Mouse (Mus musculus): ENCODE measurements at regions not wholly inside any gene's neighbourhood (a gene's known extent, or its start where the extent isn't known, plus 50 kb on each side); places are given as distances from the start of the nearest gene placed in this dataset.

- TF ChIP-seq IRF4 (IDR thresholded peaks at IDR 0.05; ENCODE audit: low read depth, low read length) (no peak), UBTF (IDR thresholded peaks at IDR 0.05; ENCODE audit: low read depth, low read length) (no peak), ZKSCAN1 (IDR thresholded peaks at IDR 0.05; ENCODE audit: borderline replicate concordance, low read depth, low read length) (no peak), CTCF (conservative IDR thresholded peaks at IDR 0.05 in 1 of 2, IDR thresholded peaks at IDR 0.05 in 1 of 2; ENCODE audit: low read depth in 2 of 2, low read length in 2 of 2) (no peak; a peak in 1 of 4 replicates), POLR2A (IDR thresholded peaks at IDR 0.05; ENCODE audit: low read depth, low read length) (peak; percentile 54; the same call in 1 of the 2 replicates), EP300 (IDR thresholded peaks at IDR 0.05; ENCODE audit: low read length) (0 out of 2 replicates have a peak, but pooled peaks have one; percentile 32), TCF12 (IDR thresholded peaks at IDR 0.05; ENCODE audit: low read depth, low read length) (no peak; the same call in none of the 2 replicates), ZNF384 (IDR thresholded peaks at IDR 0.05; ENCODE audit: low read depth, low read length) (no peak), KAT2A (IDR thresholded peaks at IDR 0.05; ENCODE audit: insufficient replicate concordance, low read length) (no peak), GABPA (IDR thresholded peaks at IDR 0.05; ENCODE audit: insufficient replicate concordance, low read depth, low read length) (no peak), MYC (IDR thresholded peaks at IDR 0.05; ENCODE audit: low read depth, low read length) (peak; percentile 99), ZC3H11A (IDR thresholded peaks at IDR 0.05; ENCODE audit: low read depth, low read length) (no peak)
Measured at GRCm38 (mm10) chr12:99627898-99628231, 64.5 kb upstream of the Foxn3 start.
